Mouse (Mus musculus): Measurements from ENCODE around the gene Mst1.

Gene Mst1

DNA sequence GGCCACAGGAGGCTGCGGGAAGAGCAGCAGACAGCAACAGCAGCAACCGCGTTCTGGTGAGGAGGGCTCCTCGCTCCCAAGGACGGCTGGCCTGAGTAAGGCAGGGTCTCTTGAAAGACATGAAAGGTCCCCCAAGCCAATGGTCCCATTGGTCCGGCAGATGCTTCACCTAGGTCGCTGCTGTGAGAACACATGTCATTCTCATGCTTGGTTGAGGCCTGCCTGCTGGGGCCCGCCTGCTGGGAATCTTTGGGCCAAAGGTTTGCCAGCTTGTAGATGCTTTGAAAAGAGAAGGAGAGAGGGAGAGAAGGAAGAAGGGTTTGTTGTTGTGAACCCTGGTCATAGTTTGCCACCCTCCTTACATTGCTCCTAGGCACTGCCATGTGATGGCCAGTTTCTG is 19.4 kb downstream of the Mst1 start:
- no peak for DNase-seq (ENCODE audit: low spot score)

DNA sequence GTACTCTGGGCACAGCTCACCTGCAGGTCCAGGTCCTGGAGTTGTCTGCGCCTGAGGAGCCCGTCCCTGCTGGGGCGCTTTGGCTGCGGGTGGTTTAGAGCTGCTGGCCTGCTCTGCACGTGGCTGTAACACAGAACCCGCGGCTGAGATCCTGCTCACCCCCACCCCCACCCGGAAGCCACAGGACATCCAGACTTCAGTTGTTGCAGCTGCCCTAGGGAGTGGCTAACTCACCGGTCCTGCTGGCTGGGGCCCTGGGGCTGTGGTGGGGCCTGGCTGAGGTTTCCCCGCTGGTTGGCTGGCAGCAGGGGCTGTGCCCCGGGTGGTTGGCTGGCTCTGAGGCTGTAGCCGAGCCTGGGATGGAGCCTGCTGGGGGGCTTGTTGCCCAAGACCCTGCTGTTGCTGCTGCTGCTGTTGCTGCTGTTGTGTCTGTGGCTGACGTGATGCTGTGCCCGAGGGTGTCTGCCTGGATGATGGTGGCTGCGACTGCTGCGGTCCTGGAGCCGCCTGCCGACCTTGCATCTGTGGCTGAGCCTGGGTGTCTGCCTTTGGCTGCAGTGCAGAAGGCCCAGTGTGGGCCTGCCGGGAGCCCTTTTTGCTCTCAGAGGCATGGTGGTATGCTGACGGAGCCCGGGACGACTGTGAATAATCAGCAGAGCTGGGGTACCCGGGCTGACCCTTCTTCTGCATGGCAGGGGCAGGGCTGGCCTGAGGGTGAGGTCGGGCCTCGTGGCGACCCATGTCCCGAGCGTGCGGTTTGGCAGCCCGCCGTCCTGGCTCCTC is 24.7 kb downstream of the Mst1 start:
- DNase-seq (ENCODE audit: low spot score), result no peak

DNA sequence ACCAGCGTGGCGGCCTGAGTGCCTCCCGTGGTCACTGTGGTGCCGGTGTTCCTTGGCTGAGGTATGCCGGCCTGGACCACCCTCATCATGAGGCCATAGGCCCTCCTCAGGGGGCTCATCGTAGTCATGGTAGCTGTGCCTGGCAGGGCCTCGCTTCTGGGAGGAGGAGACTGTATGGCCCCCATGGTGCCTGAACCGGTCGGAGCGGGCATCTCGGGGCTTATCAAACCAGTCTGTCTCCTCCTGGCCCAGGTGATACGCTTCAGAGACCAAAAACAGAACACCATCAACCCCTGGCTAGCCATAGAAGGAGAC is 25.3 kb downstream of the Mst1 start:
- no peak for DNase-seq (ENCODE audit: low spot score)

DNA sequence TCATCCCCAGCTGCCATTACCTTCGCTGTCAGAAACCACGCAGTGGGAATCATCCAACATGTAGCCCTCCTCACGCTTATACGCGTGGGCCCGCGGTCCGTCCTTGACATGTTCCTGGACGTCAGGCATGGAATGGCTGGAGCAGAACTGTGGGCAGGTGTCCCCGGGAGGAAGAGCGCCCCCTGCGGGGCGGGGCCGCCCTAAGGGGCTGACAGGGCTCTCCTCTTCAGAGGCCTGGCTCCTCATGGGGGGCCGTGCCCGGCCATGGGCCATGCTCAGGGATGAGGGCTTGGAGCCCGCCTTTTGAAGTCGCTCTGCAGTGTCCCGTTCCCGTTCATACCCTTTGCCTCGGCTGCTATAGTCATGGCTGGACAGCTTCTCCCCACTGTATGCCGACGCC is 25.9 kb downstream of the Mst1 start:
- no peak for DNase-seq (ENCODE audit: low spot score)

DNA sequence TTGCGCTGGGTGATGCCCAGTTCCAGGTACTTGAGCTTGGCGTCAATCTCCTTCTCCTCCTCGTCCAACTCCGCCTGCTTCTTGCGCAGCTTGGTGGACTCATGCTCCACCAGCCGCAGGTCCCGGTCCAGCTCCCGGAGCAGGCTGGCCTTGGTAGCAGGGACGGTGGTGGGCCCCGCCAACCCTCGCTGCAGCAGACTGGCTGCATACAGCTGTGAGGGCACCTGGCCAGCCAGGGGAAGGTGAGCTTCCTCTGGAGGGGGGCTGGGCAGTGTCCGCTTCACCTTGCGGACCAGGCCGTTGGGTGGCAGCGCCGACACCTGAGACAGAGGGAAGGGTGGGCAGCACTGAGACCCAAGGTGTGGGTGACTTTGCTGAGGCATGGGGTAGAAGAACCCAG is 27.6 kb downstream of the Mst1 start:
- no peak for DNase-seq (ENCODE audit: low spot score)

DNA sequence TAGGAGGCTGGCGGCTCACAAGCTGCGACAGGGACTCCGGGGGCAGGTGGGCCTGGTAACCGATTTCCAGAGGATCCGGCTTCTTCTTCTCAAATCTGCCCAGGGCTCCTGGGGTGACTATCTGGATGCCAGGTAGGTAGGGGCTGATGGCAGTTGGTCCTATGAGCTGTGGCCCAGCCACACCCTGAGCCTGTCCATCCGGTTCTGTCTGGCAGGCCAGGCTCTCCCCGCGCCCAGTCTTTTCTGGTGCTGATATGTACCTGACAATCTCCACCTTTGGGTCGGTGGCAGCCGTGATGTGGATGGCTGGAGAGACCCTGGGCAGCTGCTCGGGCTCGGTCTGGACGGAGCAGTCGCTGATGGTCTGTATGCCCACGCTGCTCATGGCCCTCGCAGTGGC is 29.9 kb downstream of the Mst1 start:
- DNase-seq (ENCODE audit: low spot score), result no peak

DNA sequence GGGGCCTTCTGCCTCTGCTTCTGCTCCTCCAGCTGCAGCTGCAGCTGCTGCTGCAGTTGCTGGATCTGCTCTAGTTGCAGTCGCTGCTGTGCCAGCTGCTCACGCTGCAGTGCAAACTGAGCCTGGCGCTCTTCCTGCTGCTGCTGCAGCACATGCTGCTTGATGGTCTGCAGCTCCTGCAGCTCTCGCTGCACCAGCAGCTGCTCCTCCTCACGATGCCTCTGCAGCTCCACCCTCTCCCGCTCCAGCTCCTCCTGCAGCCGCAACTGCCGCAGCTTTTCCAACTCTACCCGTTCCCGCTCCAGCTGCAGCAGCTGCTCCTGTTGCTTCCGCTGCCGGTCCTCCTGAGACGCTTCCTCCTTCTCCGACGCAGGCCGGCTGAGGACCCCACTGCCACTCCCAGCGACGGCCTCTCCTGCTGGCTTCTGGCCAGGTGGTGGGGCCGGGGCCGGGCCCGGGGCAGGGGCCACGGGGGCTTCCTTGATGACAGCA is 30.9 kb downstream of the Mst1 start:
- DNase-seq (ENCODE audit: low spot score), result no peak

DNA sequence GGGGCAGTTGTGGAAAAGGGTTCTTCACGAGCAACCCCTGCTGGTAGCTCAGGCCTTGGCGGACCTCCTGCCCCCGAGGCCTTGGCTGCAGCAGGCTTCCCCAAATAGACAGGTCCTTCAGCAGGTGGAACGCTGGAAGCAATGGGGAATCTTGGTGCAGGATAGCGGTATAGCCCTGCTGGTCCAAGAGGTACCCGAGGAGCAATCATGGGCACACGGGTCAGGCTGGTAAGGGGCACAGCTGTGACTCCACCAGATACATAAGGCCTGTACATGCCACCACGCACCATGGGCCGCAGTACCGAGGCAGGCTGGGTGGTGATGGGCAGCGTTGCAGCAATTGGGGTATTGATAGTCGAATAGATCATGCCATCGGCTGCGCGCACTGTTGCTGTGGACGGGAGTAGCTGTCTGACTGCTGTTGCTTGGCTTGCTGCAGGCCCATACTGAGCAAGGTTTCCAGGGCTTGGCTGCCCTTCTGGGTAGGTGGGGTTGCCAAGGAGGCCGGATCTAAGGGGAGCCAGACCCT is 31.4 kb downstream of the Mst1 start:
- DNase-seq (ENCODE audit: low spot score), result no peak

DNA sequence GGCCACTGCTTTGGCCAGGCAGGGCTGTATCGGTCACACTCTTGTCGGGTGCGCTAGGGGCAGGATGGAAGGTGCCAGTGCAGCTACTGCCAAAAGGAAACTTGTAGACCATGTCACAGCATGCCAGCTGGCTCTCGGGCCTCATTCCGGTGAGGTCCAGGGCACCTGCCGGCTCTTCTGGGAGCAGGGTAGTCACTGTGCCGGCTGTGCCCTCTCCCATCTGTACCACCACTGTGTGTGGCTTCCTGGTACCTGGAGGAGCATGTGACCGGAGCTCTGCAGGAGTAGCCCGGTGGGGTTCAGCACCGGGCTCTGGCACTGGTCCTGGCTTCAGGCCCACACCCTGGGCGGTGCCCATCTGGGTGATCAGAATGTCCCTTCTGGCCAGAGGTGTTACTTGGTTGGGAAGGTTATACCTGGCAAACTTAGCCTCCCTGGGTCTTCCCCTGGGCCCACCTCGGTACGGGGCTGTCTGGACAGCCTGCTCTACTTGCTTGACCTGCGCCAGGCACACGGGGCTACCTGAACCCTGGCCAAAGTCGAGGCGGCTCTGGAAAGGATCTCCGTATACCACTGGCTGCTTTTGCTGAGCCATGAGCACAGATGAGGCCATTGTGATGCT is 32.6 kb downstream of the Mst1 start:
- DNase-seq (ENCODE audit: low spot score), result no peak

DNA sequence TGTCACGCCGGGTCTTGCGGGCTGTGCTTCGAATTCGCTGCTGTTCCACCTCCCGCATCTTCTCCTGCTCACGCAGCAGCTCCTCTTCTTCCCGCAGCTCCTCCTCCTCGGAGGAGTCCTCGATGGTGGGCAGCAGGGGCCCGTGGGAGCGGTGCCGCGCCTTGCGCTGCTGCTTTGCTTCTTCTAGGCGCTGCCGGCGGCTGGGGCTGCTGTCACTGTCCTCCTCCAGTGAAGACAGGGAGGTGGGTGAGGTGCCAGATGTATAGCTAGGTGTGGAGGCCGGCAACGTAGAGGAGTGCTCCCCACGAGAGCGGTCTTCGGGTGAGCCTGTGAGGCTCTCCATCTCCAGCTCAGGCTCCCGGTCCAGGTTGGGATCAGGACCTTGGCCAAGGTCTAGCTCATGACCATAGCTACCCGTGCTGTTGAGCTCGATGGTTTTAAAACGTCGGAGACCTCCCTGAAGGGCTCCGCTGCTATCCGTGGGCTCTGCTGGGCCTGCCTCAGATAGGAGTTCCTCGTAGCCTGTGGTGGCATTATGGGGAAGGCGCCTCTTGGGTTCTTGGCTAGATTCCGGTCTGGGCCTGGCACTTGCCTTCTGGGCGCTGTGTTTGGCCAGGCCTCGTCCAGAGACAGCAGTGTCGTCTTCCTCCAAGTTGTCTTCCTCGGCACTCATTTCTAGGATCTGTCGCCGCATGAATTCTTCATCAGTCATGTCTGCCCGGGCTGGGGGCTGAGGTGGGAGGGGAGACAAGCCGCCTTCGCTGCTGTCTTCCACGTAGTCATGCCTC is 35.2 kb downstream of the Mst1 start:
- DNase-seq (ENCODE audit: low spot score), result no peak

DNA sequence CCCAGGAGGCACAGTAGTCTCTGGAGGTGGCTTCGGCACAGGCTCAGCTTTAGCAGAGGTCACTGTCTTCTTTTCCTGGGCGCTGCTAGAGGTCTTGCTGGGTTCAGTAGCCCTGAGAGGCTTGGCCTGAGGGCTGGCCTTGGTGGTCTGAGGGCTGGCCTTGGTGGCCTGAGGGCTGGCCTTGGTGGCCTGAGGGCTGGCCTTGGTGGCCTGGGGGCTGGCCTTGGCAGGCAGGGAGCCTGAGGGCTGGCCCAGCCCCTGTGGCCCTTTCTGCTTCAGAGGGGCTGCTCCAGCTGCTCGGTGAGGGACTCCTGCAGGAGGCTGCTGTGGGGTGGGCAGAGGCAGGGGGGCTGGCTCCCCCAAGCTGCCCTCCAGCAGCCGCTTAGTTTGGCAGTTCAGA is 36.9 kb downstream of the Mst1 start:
- DNase-seq (ENCODE audit: low spot score), result peak; percentile 80

DNA sequence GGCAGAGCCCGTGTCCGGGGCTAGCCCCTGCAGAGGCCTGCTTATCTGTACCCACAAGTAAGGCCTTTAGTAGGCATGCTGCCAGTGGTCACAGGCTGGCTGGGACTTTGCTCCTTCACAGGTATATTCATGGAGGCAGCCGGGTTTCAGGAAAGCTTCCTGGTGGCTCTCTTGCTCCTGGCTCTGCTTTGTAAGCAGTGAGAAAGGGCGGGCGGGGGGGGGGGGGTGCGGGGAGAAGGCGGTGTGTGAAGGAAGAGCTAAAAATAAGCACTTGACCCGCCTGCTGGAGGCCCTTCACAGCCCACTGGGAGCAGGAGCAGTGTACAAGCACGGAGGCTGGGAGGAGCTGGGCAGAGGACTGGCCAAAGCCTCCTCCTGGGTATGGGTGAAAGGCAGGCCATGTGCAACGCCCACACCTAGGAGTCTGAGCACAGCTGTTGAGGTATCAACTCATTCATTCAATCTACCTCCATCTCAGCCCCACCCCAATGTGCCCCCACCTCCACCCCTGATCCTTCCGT is 39.7 kb downstream of the Mst1 start:
- peak; percentile 55 for DNase-seq (ENCODE audit: low spot score)

DNA sequence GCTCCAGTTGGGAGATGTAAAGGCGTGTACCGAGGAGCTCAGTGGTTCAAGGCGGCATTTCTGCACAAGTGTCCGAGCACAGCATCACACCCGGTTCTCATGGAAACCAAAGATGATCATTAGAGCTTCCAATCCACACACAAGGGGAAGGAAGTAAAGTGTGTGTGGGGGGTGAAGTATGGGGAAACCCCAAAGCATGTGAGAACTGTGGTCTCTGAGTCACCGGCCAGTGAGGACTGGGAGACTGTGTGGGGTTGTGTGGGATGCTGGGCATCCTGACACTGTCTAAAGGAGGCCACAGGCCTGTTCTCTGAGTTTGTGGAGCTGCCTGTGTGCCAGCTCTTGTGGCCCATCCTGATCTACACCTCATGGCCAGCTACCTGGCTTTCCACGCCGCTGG is 40.4 kb downstream of the Mst1 start:
- DNase-seq (ENCODE audit: low spot score), result no peak

DNA sequence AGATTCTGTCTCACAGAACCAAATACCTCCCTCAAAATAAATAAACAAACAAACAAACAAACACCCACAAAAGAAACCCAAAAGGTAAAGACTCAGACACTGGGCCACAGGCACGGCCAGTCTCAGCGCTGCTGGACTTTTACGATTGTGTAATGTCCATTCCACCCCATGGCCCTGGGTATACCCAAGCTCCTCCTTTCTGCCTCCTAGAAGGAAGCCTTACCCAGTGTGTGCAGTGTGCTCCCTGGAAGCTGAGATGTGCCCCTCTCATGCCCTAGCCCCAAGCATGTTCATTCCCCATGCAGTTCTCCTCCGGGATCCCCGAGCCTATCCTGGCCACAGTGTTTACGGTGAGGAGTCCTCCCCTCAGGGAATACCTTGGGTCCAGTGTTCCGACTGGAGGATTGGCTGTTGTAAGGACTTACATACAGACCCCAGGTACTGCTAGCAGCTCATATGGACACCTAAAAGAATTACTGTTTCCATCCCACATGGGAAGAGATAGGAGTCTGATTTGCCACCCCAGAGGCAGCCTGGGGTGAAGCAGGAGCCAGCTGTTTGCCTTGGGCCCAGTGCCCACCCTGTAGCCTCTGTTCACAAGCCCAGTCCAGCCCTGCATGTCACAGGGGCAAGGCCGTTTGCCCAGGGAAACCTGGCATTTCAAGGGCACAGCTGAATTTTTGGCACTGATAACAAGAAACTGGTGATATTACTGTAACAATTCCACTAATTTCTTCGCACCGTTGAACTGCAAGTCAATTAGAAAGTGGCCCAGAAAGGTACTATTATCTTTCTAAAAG is 41.1 kb downstream of the Mst1 start:
- peak; percentile 72 for DNase-seq (ENCODE audit: low spot score)

DNA sequence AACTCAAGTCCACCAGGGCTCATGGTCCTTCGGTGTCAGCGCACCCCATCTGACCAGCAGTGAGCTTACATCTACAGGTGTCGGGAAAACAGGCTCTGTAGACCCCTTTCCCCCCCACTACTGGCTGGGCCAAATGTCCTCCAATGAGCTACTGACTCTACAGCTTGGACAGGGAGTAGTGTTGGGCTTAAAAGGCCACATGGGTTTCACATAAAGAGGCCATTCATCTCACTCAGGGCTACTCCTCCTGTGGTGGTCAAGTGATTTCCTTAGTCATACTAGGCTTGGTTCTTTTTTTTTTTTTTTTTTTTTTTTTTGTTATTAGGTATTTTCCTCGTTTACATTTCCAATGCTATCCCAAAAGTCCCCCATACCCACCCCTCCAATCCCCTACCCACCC is 43.7 kb downstream of the Mst1 start:
- DNase-seq (ENCODE audit: low spot score), result no peak

DNA sequence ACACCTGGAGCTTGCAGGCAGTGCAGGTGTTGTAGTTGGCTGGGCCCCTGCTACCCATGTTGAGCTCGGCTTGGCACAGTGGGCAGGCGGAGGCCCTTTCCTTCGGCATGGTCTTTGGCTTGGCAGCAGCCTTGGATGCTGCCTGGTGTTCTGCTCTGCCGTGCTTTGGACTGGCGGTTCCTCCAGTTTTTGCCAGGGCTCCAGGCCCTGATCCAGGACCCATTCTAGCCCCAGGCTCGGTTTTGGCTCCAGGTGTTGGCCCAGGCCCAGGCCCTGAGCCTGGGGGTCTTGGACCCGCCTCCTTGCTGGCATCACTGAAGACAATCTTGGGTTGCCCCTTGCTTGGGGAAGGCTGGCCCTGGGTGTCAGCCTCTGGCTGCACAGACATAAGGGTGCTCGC is 45.5 kb downstream of the Mst1 start:
- DNase-seq (ENCODE audit: low spot score), result no peak

DNA sequence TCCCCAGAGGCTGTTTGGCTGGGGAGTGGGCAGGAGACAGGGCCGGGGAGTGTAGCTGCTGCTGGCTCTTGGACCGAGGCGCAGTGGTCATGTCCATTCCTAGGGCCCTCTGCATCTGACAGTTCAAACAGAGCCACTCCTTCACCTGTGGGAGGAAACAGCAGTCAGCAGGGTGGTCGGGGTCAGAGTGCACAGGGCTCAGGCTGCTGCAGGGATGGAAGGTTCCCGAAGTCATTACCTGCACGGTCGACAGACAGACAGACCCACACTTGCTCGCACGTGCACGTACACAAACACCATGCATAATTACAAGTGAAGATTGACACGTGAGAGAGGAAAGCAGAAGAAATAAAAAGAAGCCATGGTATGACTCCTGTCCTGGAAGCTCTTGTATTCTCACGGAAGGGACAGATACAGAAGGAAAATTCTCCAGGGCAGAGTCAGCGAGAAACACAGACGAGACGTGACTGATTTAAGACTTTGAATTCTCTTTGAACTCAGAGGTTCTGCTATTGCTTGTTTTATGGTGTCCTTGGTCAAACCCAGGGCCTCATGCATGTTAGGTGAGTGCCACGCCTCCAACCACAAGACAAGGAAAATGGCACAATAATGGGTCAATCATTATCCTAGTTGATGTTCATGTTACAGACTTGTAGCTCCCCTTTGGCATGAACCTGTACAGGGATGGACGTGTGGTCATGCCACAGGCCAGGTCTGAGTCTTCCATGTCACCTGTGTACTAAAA is 46.4 kb downstream of the Mst1 start:
- DNase-seq (ENCODE audit: low spot score), result no peak

DNA sequence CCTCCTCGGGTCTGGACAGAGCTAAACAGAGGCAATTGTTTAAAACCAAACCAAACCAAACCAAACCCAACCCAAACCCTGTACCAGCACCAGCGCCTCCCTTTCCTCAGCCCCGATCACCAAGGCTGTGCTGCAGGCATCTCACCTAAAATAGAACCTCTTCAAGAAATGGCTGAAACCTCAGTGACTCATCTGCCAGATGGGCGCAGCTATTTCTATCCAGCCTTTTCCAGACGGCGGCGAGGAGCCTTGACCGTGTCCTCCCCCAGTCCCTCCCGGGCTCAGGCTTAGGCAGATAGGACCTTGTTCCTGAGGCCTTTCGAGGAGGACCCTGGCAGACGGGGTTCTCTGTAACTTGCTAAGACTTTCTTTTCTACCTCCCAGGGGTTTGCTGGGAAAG is 48.0 kb downstream of the Mst1 start:
- DNase-seq (ENCODE audit: low spot score), result no peak

DNA sequence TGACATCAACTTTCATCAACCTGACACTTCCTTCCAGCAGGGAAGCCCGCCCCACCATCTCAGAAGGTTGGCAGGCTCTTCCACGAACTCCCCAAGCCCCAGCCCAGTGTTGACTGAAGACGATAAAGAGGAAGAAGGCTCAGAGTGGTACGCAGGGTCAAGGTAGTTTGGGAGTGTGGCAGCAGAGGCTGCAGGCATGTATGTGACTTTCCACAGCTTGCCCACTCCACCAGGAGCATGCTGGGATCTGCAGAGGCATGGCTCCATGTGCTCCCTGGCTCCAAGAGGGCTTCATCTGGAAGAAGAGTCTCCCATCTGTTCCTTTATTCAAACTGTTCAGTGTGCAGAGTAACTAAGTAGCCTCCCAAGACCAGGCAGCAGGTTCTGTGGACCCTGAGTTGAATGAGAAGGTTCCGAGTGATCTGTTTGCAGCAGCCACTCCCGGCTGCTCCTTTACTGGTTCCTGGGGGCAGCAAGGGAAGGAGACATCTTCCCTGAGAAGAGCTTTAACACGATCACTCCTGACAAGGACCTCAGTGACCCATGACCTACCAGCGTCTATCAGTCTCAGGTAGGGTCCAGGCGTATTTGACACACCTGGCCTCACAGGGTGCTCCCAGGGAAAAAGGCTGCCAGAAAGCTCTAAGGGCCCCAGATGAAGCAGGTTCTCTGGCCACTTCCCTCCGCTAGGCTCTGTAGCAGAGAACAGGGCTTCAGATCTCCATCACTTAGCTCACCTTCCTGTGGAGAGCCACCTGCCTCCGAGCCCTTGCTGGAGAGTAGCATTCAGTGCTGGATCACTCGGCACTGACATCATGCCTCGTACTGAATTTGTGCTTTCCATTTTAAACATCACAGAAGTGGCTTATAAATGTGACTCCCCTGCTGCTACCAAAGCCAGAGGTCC is 49.1 kb downstream of the Mst1 start:
- DNase-seq (ENCODE audit: low spot score), result no peak

DNA sequence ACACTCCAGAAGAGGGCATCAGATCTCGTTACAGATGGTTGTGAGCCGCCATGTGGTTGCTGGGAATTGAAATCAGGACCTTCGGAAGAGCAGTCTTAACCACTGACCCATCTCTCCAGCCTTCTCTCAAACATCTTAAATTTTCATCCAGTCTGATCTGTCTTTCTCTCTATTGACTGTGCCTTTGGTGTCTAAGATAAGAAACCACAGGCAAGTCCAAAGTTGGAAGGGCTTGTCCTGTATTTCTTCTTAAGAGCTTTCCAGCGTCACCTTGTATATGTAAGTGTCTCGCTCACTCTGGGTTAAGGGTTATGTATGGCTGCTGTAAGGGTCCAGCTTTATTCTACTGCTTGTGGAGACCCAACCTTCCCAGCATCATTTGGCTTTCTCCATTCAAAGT is 51.3 kb downstream of the Mst1 start:
- no peak for DNase-seq (ENCODE audit: low spot score)

All from ovary, adult 18-20 months (tissue).